Mouse (Mus musculus) left cerebral cortex, postnatal 10 days (tissue): ENCODE measurements around the gene Rasal2. TPM values are rescaled to one million over a fixed set of nuclear protein-coding genes. Genes with fewer than 3 reads are reported as not detected.

Experiments used
- DNase-seq, 2 experiments: peaks; one replicate each; pipeline ENCODE4 v3.0.0; 2021 to 2022; ENCODE audit warnings: low spot score in 2 of 2, mixed read lengths in 1 of 2; ENCODE audit errors: extremely low spot score in 1 of 2
- intact Hi-C: fragments of 180-260 bp; cut with DNase I; formaldehyde crosslinking; loops from one replicate; pipeline ENCODE4 v1.15.1; 2025
- total RNA-seq, 2 experiments: library from RNA; stranded (reverse); gene quantifications; 2 replicates each; pipeline ENCODE4 v1.2.3; 2021

The Rasal2 gene
- total RNA-seq, 2 experiments from 2014 or later: 55.1 to 56.2 TPM

DNA sequence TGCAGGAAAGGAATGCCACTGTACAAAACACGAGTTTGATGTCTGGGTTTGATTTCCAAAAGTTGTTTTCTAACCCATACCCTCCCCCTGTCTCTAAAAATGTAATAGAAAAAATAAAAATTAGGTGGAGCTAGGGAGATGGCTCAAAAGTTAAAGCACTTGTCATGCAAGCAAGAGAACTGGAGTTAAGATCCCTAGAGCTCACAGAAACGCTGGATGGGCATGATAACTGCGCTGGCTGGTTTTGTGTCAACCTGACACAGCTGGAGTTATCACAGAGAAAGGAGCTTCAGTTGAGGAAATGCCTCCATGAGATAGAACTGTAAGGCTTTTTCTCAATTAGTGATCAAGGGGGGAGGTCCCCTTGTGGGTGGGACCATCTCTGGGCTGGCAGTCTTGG is 191.5 kb downstream of the Rasal2 start:
- no peak for DNase-seq
- intact Hi-C loops: no loop called here

DNA sequence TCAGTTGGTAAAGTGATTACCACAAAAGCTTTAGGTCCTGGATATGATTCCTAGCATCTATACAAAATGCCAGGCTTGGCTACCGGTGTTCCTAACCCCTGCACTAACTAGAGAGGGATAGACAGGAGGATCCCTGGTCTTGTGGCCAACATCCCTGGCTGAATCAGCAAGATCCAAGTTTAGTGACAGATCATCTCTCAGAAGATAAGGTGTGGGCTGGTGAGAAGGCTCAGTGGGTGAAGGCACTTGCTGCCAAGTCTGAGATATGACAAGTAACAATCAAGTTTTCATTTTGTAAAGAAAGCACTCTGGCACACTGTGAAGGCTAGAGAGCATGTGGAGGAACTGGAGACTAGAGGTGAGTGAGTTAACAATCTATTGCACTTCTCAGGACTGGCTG is 191.9 kb downstream of the Rasal2 start:
- no peak for DNase-seq
- intact Hi-C loops: no loop called here

DNA sequence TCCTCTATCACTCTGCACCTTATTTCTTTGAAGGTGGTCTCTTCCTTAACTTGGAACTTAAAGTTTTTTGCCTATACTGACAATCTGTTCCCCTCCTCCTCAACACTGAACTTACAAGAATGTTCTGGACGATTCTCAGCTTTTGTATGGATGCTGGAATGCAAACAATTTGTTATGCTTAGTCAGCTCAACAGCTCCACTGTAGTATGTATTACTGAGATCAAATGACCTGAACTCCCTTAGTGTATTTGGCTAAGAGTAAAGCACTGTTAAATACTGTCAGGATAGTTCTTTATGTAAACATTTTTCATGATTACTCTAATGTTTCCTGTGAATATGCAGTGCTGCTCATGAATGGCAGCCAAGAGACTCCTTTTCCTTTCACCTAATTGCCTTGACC is 203.6 kb downstream of the Rasal2 start:
- intact Hi-C loops: no loop called here
- DNase-seq: no peak

- no peak for DNase-seq
- intact Hi-C loops: no loop called here
Observed at GRCm38 (mm10) chr1:157205685-157206084, 206.7 kb downstream of the Rasal2 start.

- intact Hi-C loops: loop anchor here (10.0 kb wide), 1 partner anchor 52 kb away; no protein-coding TSS in a partner anchor
- peak in 1 of 2 experiments; percentile 21 for DNase-seq
Observed at GRCm38 (mm10) chr1:157183043-157183442, 229.4 kb downstream of the Rasal2 start.

- intact Hi-C loops: loop anchor here (10.0 kb wide), 1 partner anchor 52 kb away; no protein-coding TSS in a partner anchor
- DNase-seq: no peak
Observed at GRCm38 (mm10) chr1:157182431-157182830, 230.0 kb downstream of the Rasal2 start.

DNA sequence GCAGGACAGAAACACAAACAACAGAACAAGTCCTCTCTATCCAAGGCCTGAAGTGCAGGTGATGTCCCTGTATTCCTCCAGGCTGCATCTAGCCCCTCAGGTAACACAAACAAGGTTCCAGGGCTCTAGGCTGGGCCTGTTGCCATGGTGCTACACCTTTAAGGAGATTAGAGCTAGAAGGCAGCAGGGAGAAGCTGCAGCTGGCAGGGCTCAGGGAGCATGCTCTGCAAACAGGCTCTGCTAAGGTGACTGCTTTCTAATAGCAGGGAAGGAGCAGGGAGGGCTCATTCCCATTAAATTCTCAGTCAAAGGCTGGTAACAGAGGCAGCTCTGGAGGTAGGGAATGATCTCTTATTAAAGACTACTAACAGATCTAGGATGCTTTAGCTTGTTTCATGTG is 231.3 kb downstream of the Rasal2 start:
- no peak for DNase-seq
- intact Hi-C loops: loop anchor here (10.0 kb wide), 1 partner anchor 54 kb away; no protein-coding TSS in a partner anchor

DNA sequence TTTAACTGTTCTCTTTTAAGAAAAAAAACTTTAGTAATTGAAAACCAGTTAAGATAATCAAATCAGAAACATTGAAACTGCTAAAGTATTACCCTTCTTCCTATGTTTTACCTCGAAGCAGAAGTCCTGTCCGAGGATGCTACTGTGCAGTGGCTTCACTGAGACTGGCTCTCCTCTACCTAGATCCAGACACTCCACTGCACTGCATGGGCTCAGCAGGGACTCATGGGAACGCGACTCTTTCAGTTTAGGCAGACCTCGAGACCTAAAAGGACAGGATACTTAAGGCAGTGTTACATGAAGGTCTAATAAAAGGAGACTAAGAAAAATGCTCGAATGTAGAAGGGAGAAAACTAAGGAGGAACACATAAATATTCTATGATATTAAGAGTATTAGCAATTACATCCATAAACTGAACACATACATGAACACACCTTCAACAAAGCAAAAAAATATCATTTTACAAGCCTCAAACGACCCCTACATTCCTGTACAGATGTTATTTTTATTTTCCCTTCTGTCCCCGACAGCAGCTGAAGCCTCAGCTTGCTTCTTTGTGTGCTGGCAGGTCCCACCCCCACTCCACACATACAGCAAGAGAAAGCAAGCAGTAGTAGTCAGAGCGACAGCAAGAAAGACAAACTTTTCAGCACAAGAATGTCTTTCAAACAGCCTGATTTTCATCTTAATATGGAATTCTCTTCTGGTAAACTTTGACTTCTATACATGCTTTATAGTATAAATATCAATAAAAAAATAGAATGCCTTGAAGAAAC is 233.2 kb downstream of the Rasal2 start:
- intact Hi-C loops: no loop called here
- DNase-seq: no peak

- DNase-seq: peak; percentile 18 to 40
- intact Hi-C loops: no loop called here
Observed at GRCm38 (mm10) chr1:157169292-157169691, 243.1 kb downstream of the Rasal2 start.

GRCm38 (mm10) chr1:157168891-157169290 is 243.5 kb downstream of the Rasal2 start:
- DNase-seq: peak; percentile 14 to 69
- intact Hi-C loops: no loop called here

DNA sequence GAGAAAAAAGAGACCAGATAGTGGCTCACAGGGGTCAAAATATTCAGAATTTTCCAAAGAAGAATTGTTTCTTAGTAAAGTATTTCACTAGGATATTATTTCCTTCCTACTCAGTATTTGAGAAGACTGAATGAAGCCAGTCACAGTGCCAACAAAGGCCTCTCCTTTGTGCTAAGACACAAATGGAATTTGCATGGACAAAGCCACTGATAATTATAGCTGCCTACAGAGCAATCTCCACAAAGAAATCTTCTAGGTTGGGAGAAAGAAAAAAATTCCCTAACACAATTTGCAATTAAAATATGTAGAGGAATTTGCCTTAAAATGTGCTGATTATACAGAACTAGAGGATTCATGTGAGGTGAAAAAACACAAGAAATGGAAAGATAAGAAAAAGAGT is 258.6 kb downstream of the Rasal2 start:
- intact Hi-C loops: no loop called here

GRCm38 (mm10) chr1:157150107-157150506 is 262.3 kb downstream of the Rasal2 start:
- intact Hi-C loops: no loop called here
- no peak for DNase-seq

More for the DNA sequence above, 258.6 kb downstream of the Rasal2 start:
- DNase-seq: no peak

DNA sequence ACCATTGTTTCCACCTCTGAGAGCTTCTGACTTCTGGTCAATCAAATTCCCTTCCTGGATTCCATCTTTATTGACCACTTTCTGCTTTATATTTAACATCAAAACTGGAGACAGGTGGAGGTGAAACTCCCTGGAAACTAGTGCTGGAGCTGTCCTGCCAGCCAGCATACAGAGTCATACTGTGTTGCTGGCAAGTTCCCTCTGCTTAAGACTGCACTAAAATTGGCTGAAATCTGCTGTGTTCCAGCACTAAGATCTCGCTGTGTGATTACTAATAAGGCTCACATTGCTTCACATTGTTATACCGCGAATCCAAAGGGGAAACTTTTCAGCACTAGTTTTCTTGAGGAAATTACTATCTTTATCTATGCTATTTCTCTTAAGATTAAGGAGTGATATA is 267.8 kb downstream of the Rasal2 start:
- intact Hi-C loops: loop anchor here (10.0 kb wide), 1 partner anchor 130 kb away; no protein-coding TSS in a partner anchor
- DNase-seq: no peak

DNA sequence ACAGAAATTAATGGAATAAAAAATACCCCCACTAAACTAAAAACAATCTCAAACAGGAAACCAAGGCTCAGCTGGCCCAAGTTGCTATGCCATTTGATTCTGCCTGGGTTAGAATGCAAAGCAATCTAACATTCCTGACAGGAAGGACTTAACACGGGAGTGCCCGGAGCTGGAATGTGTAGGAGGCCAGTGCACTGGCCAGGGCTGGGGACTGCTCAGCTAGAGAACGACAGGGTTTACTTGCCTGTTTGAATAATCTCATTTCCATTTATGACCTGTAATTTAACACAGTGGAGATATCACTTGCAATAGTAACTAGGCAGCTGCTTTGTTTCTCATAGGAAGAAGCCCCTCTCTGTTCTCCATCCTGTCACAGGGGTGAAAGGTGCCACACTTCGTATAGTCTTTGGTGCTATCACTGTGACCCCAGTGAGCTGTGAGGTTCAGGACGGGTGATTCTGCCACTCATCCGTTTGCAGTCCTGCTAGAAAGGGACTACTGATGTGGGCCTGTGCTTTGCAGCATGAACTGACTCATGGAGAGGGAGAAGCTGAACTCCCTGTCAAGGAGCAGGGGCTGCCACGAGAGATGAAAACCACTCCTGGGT is 269.0 kb downstream of the Rasal2 start:
- DNase-seq: no peak
- intact Hi-C loops: loop anchor here (10.0 kb wide), 1 partner anchor 131 kb away; no protein-coding TSS in a partner anchor

- intact Hi-C loops: loop anchor here (10.0 kb wide), 1 partner anchor 134 kb away; no protein-coding TSS in a partner anchor
- no peak for DNase-seq
Observed at GRCm38 (mm10) chr1:157141014-157141413, 271.4 kb downstream of the Rasal2 start.

DNA sequence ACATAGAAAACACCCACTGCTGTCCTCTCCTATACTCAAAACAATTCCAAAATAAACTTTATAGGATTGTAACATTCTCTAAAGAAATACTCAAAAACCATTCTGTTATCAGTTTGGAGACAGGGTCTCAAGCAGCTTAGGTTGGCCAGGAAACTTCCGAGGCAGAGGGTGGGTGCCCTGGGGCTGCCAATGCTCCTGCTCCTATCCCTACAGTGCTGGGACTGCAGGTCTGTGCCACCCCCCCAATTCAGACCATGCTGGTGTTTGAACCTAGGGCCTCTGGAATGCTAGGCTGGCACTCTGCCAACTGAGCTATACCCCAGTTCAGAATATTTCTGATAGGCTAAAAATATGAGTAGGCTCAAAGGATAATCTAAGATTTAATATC is 274.5 kb downstream of the Rasal2 start:
- intact Hi-C loops: no loop called here
- DNase-seq: no peak

DNA sequence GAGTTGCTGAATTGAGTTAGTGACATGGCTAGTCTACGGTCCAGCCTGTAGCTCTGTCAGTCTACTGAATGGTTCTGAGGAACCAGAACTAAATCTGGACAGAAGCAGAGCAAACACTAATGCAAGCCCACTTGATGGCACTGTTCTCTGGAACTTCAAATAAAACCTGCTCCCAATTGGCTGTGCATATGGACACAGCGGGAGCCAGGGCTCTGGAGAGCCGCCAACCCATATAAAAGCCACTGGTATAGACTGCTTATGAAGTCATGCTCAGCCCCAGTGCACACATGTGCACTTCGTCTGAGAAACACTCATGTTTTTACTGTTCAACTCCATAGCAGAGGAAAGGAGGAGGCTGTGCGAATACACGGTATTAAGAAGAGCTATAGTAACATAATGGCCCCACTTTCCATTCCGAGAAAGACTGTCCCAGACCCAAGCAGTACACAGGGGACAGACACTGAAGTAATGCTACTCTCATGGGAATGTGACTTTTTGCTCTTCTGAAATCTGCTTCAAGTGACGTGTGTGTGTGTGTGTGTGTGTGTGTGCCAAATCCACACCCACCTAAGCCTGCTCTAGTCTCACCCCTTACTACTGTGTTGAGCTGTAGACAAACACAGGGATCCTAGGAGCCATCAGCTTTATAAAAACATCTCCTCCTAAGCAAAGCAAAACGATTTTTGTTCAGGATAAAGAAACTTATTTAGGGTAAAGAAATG is 275.1 kb downstream of the Rasal2 start:
- intact Hi-C loops: no loop called here
- peak in 1 of 2 experiments; percentile 52 for DNase-seq

DNA sequence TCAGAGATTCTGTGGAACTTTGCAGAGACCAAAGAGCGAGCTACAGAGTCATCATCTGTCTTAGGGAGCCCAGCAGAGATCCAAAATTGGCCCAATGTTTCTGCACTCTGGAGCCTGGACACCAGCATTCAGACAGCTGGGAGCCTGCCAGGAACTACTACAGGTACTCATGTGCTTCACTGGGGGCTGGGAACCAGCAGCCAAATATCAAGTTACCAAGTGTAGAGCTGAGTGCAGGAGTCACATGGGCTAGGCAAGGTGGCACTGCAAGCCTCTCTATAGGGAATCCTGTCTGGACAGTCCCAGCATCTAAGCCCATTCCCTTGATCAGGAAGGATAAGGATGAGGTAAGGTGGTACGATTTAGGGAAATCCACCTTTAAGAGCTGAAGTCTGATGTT is 284.2 kb downstream of the Rasal2 start:
- DNase-seq: no peak
- intact Hi-C loops: no loop called here

DNA sequence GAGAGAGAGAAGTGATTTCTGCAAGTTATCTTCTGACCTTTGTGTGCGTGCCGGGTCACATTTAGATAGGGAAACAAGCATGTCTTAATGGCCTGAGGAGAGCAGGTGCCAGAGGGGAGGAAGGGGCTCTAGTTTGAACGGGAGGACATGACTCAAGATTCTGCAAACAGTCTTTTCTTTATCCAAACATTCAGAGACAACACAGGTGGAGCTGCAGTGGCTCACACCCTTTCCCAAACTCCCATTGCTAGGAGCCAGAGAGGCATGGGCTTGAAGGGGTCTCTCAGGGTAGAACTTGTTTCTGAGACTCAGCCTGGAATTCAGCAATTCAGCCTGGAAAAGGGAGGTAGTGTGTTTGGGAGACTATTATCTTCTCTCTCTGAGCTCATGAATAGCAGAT is 288.6 kb downstream of the Rasal2 start:
- intact Hi-C loops: no loop called here
- no peak for DNase-seq
